Mouse (Mus musculus) heart, embryonic 11.5 days (tissue): ENCODE measurements at regions not wholly inside any gene's neighbourhood (a gene's known extent, or its start where the extent isn't known, plus 50 kb on each side); places are given as distances from the start of the nearest gene placed in this dataset.

Experiments used
- ATAC-seq: fragments of 200-750 bp; cut with Nextera tagmentation; replicated peaks from 2 replicates; pipeline ENCODE4 v1.8.0; 2017; ENCODE audit warnings: moderate library complexity; ENCODE audit not compliant: insufficient number of reproducible peaks, low FRiP score, low TSS enrichment
- H3K27ac ChIP-seq: fragments of 300-500 bp; sonication (generic); 2 replicates; pipeline ENCODE4 v1.5.1; 2014; ENCODE audit warnings: mild to moderate bottlenecking, low read depth, low read length
- H3K27me3 ChIP-seq: fragments of 300-500 bp; sonication (generic); 2 replicates; pipeline ENCODE4 v1.6.1; 2014; ENCODE audit warnings: mild to moderate bottlenecking, low read length, mixed read lengths; ENCODE audit not compliant: control insufficient read depth, insufficient read depth
- H3K36me3 ChIP-seq: fragments of 300-500 bp; sonication (generic); 2 replicates; pipeline ENCODE4 v1.6.1; 2014; ENCODE audit warnings: mild to moderate bottlenecking, low read length, moderate library complexity, mixed read lengths; ENCODE audit not compliant: control insufficient read depth, insufficient read depth
- H3K4me1 ChIP-seq: fragments of 300-500 bp; sonication (generic); 2 replicates; pipeline ENCODE4 v1.6.1; 2014; ENCODE audit warnings: low read length; ENCODE audit not compliant: control insufficient read depth, insufficient read depth
- H3K4me2 ChIP-seq: fragments of 300-500 bp; sonication (generic); 2 replicates; pipeline ENCODE4 v1.6.1; 2014; ENCODE audit warnings: mild to moderate bottlenecking, moderate library complexity
- H3K4me3 ChIP-seq: fragments of 300-500 bp; sonication (generic); 2 replicates; pipeline ENCODE4 v1.5.1; 2014; ENCODE audit warnings: low read depth, low read length
- H3K9ac ChIP-seq: fragments of 300-500 bp; sonication (generic); 2 replicates; pipeline ENCODE4 v1.6.1; 2014; ENCODE audit warnings: mild to moderate bottlenecking, low read depth, low read length, moderate library complexity
- H3K9me3 ChIP-seq: fragments of 300-500 bp; sonication (generic); replicated peaks from 2 replicates; pipeline ENCODE4 v1.6.1; 2016; ENCODE audit warnings: low read length; ENCODE audit not compliant: control insufficient read depth
- WGBS: fragments of 180-500 bp; shearing (Covaris S2); extraction: QIAGEN DNeasy Blood & Tissue Kit; methylation state at CpG from one replicate; pipeline ENCODE4 v1.1.7; 2014; ENCODE audit not compliant: insufficient replicate concordance; 5-methylcytosine and 5-hydroxymethylcytosine counted together

GRCm38 (mm10) chr16:87295727-87296126, 58.3 kb upstream of the N6amt1 start:
- no peaks in the 10 kb centered on the region for H3K4me1 ChIP-seq
- WGBS = 77% methylated on average over 5 of the region's 5 CpGs
- no peak overlapping the region for H3K4me3 ChIP-seq
- ATAC-seq = no peak
- no peak overlapping the region for H3K4me2 ChIP-seq
- no peaks in the 10 kb centered on the region for H3K36me3 ChIP-seq
- no peak overlapping the region for H3K9ac ChIP-seq
- H3K9me3 ChIP-seq = no peaks in the 10 kb centered on the region
- no peaks in the 10 kb centered on the region for H3K27me3 ChIP-seq
- no peak overlapping the region for H3K27ac ChIP-seq

DNA sequence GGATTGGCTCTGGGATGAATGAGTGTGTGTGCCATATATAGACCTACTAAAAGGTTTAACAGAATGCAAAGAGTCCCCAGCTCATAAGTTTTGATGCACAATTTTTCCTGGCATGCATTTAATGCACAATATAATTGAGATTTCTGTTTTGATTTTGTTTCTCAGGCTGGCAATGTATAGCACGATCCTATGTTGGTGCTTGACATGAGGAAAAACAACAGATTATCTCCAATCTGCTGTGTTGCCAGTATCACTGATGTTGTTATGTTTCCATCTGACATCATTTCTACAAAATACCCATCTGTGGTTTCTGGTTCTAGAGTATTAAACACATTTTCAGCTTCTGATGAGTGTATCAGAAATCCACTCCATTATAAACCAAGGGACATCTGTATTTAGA, 61.2 kb upstream of the N6amt1 start:
- H3K4me1 ChIP-seq = no peaks in the 10 kb centered on the region
- H3K4me2 ChIP-seq = no peak overlapping the region
- H3K27me3 ChIP-seq = no peaks in the 10 kb centered on the region
- H3K9ac ChIP-seq = no peak overlapping the region
- no peak overlapping the region for H3K4me3 ChIP-seq
- no peak for ATAC-seq
- no peaks in the 10 kb centered on the region for H3K36me3 ChIP-seq
- 74% methylated on average over 1 of the region's 1 CpGs for WGBS
- no peak overlapping the region for H3K27ac ChIP-seq
- H3K9me3 ChIP-seq = no peaks in the 10 kb centered on the region

- 79% methylated on average over 2 of the region's 2 CpGs for WGBS
- no peak overlapping the region for H3K9ac ChIP-seq
- ATAC-seq = no peak
These were observed 62.3 kb upstream of the N6amt1 start for GRCm38 (mm10) chr16:87291716-87292115.

DNA sequence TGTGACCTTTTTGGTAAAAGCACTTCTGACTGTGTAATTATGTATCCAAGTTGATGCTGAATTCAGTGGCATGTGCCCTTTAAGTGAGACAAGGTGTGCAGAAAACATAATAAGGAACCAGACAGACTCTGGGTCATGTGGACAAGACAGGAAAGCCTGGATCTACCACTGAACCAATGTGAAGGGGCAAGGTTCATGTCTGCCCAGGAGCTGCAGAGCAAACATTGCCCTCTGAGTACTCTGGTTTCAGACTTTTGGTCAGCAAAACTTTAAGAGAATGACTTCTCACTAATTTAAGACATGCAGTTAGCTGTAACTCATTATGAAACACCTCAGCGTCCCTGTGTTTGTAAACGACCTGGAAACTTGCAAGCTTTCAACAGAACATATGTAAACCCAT, 68.3 kb upstream of the N6amt1 start:
- Histone ChIP-seq H3K4me1 (no peaks in the 10 kb centered on the region), H3K36me3 (no peaks in the 10 kb centered on the region), H3K4me3 (no peak overlapping the region), H3K4me2 (no peak overlapping the region), H3K27ac (no peak overlapping the region), H3K9me3 (no peaks in the 10 kb centered on the region), H3K27me3 (no peaks in the 10 kb centered on the region), H3K9ac (no peak overlapping the region)
- no peak for ATAC-seq
- 78% methylated on average over 2 of the region's 2 CpGs for WGBS

More at GRCm38 (mm10) chr16:87291716-87292115, 62.3 kb upstream of the N6amt1 start:
- Histone ChIP-seq H3K36me3 (no peaks in the 10 kb centered on the region), H3K4me2 (no peak overlapping the region), H3K27me3 (no peaks in the 10 kb centered on the region), H3K4me1 (no peaks in the 10 kb centered on the region), H3K9me3 (no peaks in the 10 kb centered on the region), H3K4me3 (no peak overlapping the region), H3K27ac (no peak overlapping the region)

- H3K4me3 ChIP-seq = no peak overlapping the region
- H3K4me2 ChIP-seq = no peak overlapping the region
- H3K36me3 ChIP-seq = no peaks in the 10 kb centered on the region
- H3K9me3 ChIP-seq = no peaks in the 10 kb centered on the region
- no peak overlapping the region for H3K27ac ChIP-seq
- no peak overlapping the region for H3K9ac ChIP-seq
- WGBS = 49% methylated on average over 7 of the region's 7 CpGs
- H3K4me1 ChIP-seq = no peaks in the 10 kb centered on the region
- no peaks in the 10 kb centered on the region for H3K27me3 ChIP-seq
- no peak for ATAC-seq
These were observed 69.0 kb upstream of the N6amt1 start for GRCm38 (mm10) chr16:87284835-87285510.

DNA sequence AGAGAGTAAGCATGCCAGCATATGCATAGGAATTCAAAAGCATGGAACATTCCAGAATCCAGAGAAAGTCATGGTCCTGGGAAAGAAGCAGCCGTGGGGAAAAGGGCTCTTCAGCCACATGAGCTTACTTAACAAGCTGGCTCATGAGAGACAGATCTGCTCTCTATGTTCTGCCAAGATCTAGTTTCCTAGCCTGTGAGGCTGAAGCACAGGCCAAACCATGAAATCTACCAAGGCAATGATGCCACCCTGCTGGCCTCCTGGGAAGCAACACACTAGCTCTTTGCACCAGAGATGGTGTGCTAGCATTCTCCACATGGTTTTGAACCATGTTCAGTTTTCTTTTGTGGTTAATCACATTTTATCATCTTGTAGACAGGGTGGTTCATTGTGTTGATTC, 75.5 kb upstream of the N6amt1 start:
- 65% methylated on average over 1 of the region's 1 CpGs for WGBS
- Histone ChIP-seq H3K36me3 (no peaks in the 10 kb centered on the region), H3K27ac (no peak overlapping the region), H3K4me3 (no peak overlapping the region), H3K9ac (no peak overlapping the region), H3K27me3 (no peaks in the 10 kb centered on the region), H3K9me3 (no peaks in the 10 kb centered on the region), H3K4me2 (no peak overlapping the region), H3K4me1 (no peaks in the 10 kb centered on the region)
- no peak for ATAC-seq

- H3K9ac ChIP-seq = no peak overlapping the region
- H3K4me3 ChIP-seq = no peak overlapping the region
- ATAC-seq = no peak
- no peaks in the 10 kb centered on the region for H3K9me3 ChIP-seq
- H3K36me3 ChIP-seq = no peaks in the 10 kb centered on the region
- H3K4me2 ChIP-seq = no peak overlapping the region
- no peak overlapping the region for H3K27ac ChIP-seq
- H3K27me3 ChIP-seq = no peaks in the 10 kb centered on the region
- 86% methylated on average over 5 of the region's 5 CpGs for WGBS
- H3K4me1 ChIP-seq = no peaks in the 10 kb centered on the region
These were observed 81.6 kb upstream of the N6amt1 start for GRCm38 (mm10) chr16:87272363-87272762.

DNA sequence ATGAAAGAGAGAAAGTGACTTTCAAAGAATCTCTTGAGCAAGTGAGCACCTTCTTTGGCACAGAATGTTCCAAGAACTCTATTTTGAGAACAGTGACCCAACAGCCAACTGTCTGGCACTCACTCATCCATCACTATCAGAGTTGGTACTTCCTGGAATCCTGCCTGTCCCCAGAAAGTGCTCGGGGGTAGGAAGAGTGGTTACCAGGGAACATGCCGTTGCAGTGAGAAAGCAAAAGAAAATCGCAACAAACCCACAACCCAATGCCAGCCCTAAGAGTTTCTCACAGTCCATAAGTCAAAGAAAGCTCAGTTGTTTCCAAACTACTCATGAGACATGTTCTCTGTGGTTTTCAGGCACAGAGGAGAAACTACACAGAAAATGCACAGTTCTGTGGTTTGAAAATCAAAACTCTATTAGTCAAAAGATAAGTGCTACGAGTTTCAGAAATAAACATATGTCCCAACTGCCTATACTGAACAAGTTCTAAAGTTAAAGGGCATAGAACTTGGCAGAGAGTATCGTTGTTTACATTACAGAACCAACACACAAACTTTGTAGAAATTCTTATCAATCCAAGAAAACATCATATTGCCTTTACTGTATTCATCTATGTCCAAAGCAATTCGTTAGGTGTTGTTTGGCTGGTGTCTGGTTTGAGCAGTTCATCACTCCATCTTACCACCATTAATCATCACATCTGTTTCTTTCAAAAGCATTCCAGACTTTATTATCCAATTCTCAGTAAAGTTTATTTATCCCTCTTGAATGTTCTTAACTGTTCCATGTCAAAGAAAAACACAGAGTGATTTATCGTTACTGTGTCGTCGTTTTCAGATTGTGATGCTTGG, 85.8 kb upstream of the N6amt1 start:
- Histone ChIP-seq H3K4me1 (peaks cover 8% of the 10 kb centered on the region), H3K4me3 (no peak overlapping the region), H3K27ac (no peak overlapping the region), H3K9ac (no peak overlapping the region), H3K9me3 (no peaks in the 10 kb centered on the region), H3K4me2 (no peak overlapping the region), H3K27me3 (no peaks in the 10 kb centered on the region), H3K36me3 (no peaks in the 10 kb centered on the region)
- WGBS = 58% methylated on average over 9 of the region's 9 CpGs
- no peak for ATAC-seq
